Mouse (Mus musculus) T-helper 1 cell (primary cell): ENCODE results near the gene Gm45844.
"Not testable (repeated sequence)": the region's sequence is repeated elsewhere in the genome, so short reads cannot be mapped to it uniquely, and the experiment has no call there.

ENCODE experiments used
- in situ Hi-C: fragments of 300-600 bp; cut with MboI, MseI; formaldehyde crosslinking; loops from one replicate; pipeline ENCODE4 v1.15.1; 2025; ENCODE audit warnings: high pct_unique_total_duplicates

Gm45844 gene

DNA sequence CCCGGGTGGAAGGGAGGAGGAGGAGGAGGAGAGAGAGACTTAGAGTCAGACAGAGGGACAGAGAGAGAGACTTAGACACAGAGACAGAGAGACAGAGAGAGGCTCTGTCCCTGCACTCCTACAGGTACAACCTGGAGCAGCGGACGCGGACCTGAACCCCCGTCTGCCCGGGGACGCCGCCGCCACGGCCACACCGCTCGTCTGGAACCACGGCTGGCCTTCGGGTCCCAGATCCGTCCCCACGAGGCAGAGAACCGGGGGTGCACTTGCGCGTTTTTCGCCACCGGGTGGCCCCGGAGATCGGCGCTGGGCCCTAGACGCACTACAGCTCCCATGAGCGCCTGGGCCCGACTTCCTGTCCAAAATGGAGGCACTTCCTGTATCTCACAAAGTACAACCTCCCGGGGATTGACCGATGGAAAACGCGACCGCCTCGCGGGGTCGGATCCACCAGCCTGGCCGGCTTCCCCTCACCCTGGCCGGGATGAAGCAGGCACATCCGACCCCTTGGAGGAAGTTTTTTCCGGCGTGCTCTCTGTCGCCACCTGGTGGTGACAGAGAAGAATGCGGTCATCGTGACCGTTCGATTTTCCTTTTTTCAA lies at the start of gene Gm45844:
TSS of gene Gm45844 (minus strand) at position 324 of the 602 bp plus-strand sequence.
- in situ Hi-C loops: not testable (repeated sequence)

DNA sequence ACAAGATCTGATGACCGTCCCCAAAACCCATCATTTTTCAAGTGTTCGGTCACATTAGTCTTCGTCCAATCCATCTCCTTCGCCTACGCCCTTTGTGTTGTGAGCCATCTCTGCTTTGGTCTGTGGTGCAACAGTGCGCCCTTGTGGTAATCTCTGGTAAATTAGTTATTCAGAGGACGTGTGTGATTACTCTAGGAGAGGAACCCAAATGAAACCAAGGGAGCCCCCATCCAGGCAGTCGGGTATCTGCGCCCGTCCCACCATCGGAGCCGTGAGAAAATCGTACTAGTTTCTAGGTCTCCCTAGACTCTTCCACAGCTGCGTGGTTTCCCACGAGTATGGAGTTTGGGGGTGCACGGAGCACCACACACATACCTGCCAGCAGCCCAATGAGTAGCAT lies 17.5 kb upstream of the Gm45844 start:
- in situ Hi-C loops: loop anchor here (5.0 to 10.0 kb wide), 6 partner anchors 98 to 1909 kb away; partner anchors contain the start of gene Zfp667

GRCm38 (mm10) chr7:7281383-7281782 lies 3.3 kb upstream of the Gm45844 start:
- in situ Hi-C loops: no loop called here

GRCm38 (mm10) chr7:7277556-7277955 lies 533 bp downstream of the Gm45844 start:
- in situ Hi-C loops: not testable (repeated sequence)

GRCm38 (mm10) chr7:7247228-7247627 lies 30.9 kb downstream of the Gm45844 start, which contains the start of gene Vmn2r29:
TSS of gene Vmn2r29 (minus strand) at chr7:7247328.
- in situ Hi-C loops: loop anchor here (25.0 kb wide), 1 partner anchor 715 kb away; no protein-coding TSS in a partner anchor

GRCm38 (mm10) chr7:7209313-7210151 lies 68.6 kb downstream of the Gm45844 start, which contains the start of gene Zfp772:
TSS of gene Zfp772 (minus strand) at chr7:7209998.
- in situ Hi-C loops: not testable (repeated sequence)

- in situ Hi-C loops: loop anchor here (25.0 kb wide), 1 partner anchor 251 kb away; no protein-coding TSS in a partner anchor
These were observed 89.7 kb downstream of the Gm45844 start for GRCm38 (mm10) chr7:7188191-7188942.

GRCm38 (mm10) chr7:7187417-7188190 lies 90.5 kb downstream of the Gm45844 start:
- in situ Hi-C loops: loop anchor here (25.0 kb wide), 1 partner anchor 250 kb away; no protein-coding TSS in a partner anchor

GRCm38 (mm10) chr7:7185897-7186296 lies 92.2 kb downstream of the Gm45844 start:
- in situ Hi-C loops: loop anchor here (25.0 kb wide), 1 partner anchor 249 kb away; no protein-coding TSS in a partner anchor

GRCm38 (mm10) chr7:7171227-7172147 lies 106.6 kb downstream of the Gm45844 start, which contains the start of gene Zfp418:
TSS of gene Zfp418 (plus strand) at chr7:7171330.
- in situ Hi-C loops: no loop called here
